Mouse (Mus musculus): ENCODE measurements around the gene Bloc1s2. TPM values are rescaled to one million over a fixed set of nuclear protein-coding genes. Genes with fewer than 3 reads are reported as not detected.

Bloc1s2 gene
- polyA plus RNA-seq (2017; shearing (Covaris generic)), result 136 TPM

DNA sequence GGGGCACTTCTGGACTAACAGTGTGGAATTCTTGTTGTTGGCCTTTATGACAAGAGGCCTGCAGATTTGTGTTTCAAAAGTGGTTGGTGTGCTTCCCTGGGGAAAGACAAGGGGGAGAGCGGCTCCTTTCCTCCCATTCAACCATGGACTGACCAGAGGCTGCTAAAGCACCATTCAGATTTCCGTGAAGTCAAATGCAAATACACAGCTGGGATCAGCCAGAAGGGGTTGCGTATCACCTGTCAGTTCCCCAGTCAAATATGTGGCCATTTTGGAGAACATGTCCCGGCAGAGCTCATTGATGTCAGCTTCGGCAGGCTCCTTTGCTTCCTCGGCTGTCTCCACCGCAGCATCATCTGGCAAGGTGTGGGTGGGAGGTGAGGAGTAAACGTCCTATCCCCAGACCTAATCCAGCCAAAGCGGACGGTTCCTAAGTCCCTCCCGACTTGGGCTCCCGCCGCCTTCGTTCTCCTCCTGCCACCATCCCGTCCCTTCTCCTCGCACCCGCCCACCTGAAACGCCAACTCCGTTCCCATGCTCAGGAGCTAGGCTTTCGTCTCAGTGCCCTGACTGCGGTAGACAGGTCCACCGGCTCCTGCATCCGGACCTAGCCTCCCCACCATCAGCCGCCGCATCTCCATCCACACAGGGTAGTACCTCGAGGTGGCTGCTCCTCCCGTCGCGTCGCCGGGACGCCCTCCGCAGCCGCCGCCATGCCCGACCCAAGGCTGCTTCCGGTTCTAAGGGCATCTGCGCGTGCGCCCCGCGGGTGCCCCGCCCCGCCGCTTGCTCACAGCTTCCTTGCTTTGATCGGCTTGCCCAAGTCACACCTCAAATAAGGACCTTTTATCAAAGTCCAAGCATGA lies at the start of gene Bloc1s2:
Gene Bloc1s2 (minus strand): TSS at position 745 of the 866 bp plus-strand sequence.

DNA sequence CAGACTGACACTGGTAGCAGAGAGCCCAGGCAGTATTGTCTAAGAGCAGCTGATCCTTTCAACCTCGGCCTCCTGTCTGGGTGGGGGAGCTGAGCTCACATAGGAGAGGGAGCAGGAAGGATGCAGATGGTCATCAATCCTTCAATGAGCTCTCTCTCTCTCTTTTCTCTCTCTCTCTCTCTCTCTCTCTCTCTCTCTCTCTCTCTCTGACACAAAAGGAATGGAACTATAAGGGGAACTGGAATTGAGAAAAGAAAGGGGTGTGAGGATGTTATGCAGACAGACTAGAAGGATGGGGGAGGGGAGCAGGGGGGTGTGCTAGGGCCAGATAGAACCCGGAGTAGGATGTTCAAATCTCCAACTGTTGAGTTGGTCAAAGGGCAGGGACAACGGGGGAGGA lies 46.1 kb upstream of the Bloc1s2 start, which contains the start of gene Pkd2l1:
Gene Pkd2l1 (minus strand): TSS at position 101 of the 400 bp plus-strand sequence.

DNA sequence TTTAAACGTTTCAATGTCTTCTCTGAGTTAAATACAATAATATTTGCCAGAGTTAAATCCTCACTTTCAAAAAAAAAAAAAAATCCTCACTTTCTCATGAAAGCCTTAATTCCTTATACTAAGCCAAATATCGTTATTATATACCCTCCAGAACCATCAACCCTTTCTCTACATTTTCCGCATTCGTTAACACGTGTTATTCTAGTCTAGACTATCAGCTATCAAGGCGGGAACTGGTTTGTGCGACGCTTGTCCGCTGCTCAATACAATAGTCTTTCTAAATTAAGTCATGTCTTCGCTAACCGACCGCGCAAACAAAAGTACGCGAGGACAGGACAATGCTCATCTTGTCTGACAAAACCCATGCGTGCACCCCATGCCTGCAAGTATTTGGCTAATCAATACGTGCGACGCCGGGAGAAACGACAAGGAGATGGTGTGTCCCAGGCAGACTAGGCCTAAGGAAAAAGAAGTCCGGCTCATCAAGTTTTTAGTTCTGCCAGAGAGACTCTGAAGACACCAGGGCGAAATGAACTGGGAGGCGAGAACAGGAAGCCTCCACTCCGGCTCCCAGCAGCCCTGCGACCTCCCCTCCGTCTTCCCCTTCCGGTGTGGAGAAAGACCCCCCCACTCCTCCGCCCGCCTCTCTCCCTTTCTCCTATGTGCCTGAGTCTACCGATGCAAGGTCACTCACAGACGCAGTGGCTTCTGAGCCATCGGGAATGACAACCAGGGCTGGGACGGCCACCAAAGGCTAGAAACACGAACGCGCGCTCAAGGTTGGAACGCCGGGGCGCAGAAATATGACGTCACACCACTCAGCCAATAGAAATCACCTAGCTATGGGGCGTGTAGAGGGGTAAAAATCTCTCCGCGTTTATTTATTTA lies 10.9 kb downstream of the Bloc1s2 start, which contains the start of gene Cwf19l1:
Gene Cwf19l1 (minus strand): TSS at position 805 of the 888 bp plus-strand sequence.

DNA sequence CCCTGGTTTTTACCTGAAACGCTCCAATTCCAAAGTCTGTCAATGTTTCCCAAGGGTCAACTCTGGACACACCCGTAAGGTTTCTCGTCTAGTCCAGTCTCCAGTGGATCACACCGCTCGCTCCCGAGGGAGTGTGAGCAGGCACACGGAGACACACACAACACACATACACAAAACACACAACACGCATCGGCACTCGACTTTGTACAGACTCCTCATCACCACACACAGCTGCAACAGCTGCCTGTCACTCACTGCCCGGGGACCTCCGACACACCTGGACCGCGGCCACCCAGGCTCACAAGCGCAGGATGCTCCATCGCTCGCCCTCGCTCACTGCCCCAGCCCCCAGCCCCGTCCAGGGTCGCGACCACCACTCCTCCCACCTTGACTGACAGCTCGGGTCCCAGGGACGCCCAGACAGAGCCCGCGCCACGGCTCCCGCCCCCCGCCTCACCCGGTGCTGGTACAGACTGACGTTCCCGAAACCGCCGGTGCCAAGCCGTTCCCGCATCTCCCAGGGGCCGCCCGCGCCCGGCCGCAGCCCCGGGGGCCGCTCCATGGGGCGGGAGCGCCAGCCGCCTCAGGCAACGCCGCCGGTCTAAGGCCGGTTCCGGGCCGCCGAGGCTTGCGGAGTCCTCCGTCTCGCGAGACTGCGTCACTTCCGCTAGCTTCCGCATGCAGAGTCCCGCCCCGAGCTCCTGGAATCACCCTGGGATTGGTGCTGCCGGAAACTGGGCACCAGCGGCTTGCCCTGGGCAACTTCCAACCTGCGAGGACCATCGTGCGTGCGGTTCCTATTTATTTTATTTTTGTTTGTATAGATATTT lies 39.2 kb downstream of the Bloc1s2 start, which contains the start of gene Chuk:
Gene Chuk (minus strand): TSS at position 650 of the 830 bp plus-strand sequence.

Other genes starting within 250 kb of the Bloc1s2 start
- 7.9 TPM for gene Dnmbp, start 206.3 kb downstream of the Bloc1s2 start, polyA plus RNA-seq (2017; shearing (Covaris generic))
- gene Cpn1, start 159.9 kb downstream of the Bloc1s2 start, polyA plus RNA-seq (2017; shearing (Covaris generic)), result not detected
- gene Cyp2c23, start 117.2 kb downstream of the Bloc1s2 start, polyA plus RNA-seq (2017; shearing (Covaris generic)), result not detected
- gene Erlin1, start 76.7 kb downstream of the Bloc1s2 start, polyA plus RNA-seq (2017; shearing (Covaris generic)), result 6.9 TPM
- gene Chuk, start 39.0 kb downstream of the Bloc1s2 start, polyA plus RNA-seq (2017; shearing (Covaris generic)), result 33.9 TPM
- 36.7 TPM for gene Cwf19l1, start 10.6 kb downstream of the Bloc1s2 start, polyA plus RNA-seq (2017; shearing (Covaris generic))
- not detected for gene Pkd2l1, start 46.0 kb upstream of the Bloc1s2 start, polyA plus RNA-seq (2017; shearing (Covaris generic))
- not detected for gene Scd3, start 56.8 kb upstream of the Bloc1s2 start, polyA plus RNA-seq (2017; shearing (Covaris generic))
- 100 TPM for gene Scd2, start 147.2 kb upstream of the Bloc1s2 start, polyA plus RNA-seq (2017; shearing (Covaris generic))
- 0.39 TPM for gene Scd4, start 186.6 kb upstream of the Bloc1s2 start, polyA plus RNA-seq (2017; shearing (Covaris generic))

All from activated CD4-positive, CD25-positive, alpha-beta regulatory T cell, adult 9 weeks (primary cell).